Mouse (Mus musculus): ENCODE measurements around the gene Zfp219. TPM values are rescaled to one million over a fixed set of nuclear protein-coding genes. Genes with fewer than 3 reads are reported as not detected.

The Zfp219 gene
- polyA plus RNA-seq, 1 experiment, result 17.6 TPM

GRCm38 (mm10) chr14:52005141-52005540, 15.4 kb downstream of the Zfp219 start:
- H3ac ChIP-seq (ENCODE audit: control insufficient read depth, insufficient read length, low read depth), result no peak overlapping the region
- H3K79me2 ChIP-seq (ENCODE audit: control insufficient read depth, insufficient read depth), result no peaks in the 10 kb centered on the region
- no peaks in the 10 kb centered on the region for H3K27me3 ChIP-seq (ENCODE audit: control insufficient read depth, insufficient read depth, insufficient read length)
- peaks cover 60% of the 10 kb centered on the region for H3K36me3 ChIP-seq (ENCODE audit: control insufficient read depth, insufficient read depth)
- TF ChIP-seq CTCF (IDR thresholded peaks at IDR 0.05; ENCODE audit: control insufficient read depth, insufficient read depth, insufficient read length) (no peak), MAX (IDR thresholded peaks at IDR 0.05) (no peak), FOSL1 (IDR thresholded peaks at IDR 0.05; ENCODE audit: insufficient read depth, low read length, poor library complexity, severe bottlenecking) (no peak), MYOD1 (IDR thresholded peaks at IDR 0.05; ENCODE audit: control insufficient read depth, insufficient read length, low read depth) (no peak), MYOG (IDR thresholded peaks at IDR 0.05; ENCODE audit: control insufficient read depth, extremely low read depth, insufficient read length) (no peak)
- H3K79me3 ChIP-seq (ENCODE audit: low read depth), result no peaks in the 10 kb centered on the region
- H3K4me3 ChIP-seq (ENCODE audit: insufficient read depth, poor library complexity, severe bottlenecking), result no peak overlapping the region

GRCm38 (mm10) chr14:52003981-52004495, 16.5 kb downstream of the Zfp219 start:
- Histone ChIP-seq H3ac (ENCODE audit: control insufficient read depth, insufficient read length, low read depth) (no peak overlapping the region), H3K79me3 (ENCODE audit: low read depth) (no peaks in the 10 kb centered on the region), H3K36me3 (ENCODE audit: control insufficient read depth, insufficient read depth) (peaks cover 68% of the 10 kb centered on the region), H3K79me2 (ENCODE audit: control insufficient read depth, insufficient read depth) (no peaks in the 10 kb centered on the region), H3K4me3 (ENCODE audit: insufficient read depth, poor library complexity, severe bottlenecking) (no peak overlapping the region), H3K27me3 (ENCODE audit: control insufficient read depth, insufficient read depth, insufficient read length) (no peaks in the 10 kb centered on the region)
- TF ChIP-seq CEBPB (IDR thresholded peaks at IDR 0.05; ENCODE audit: low read depth) (no peak), MYOD1 (IDR thresholded peaks at IDR 0.05; ENCODE audit: control insufficient read depth, insufficient read length, low read depth) (no peak), MAX (IDR thresholded peaks at IDR 0.05) (no peak), MYOG (IDR thresholded peaks at IDR 0.05; ENCODE audit: control insufficient read depth, extremely low read depth, insufficient read length) (no peak), FOSL1 (IDR thresholded peaks at IDR 0.05; ENCODE audit: insufficient read depth, low read length, poor library complexity, severe bottlenecking) (no peak)

- Histone ChIP-seq H3K79me2 (ENCODE audit: control insufficient read depth, insufficient read depth) (no peaks in the 10 kb centered on the region), H3K4me3 (ENCODE audit: insufficient read depth, poor library complexity, severe bottlenecking) (no peak overlapping the region), H3ac (ENCODE audit: control insufficient read depth, insufficient read length, low read depth) (no peak overlapping the region), H3K36me3 (ENCODE audit: control insufficient read depth, insufficient read depth) (peaks cover 72% of the 10 kb centered on the region), H3K79me3 (ENCODE audit: low read depth) (no peaks in the 10 kb centered on the region), H3K27me3 (ENCODE audit: control insufficient read depth, insufficient read depth, insufficient read length) (no peaks in the 10 kb centered on the region)
- TF ChIP-seq CEBPB (IDR thresholded peaks at IDR 0.05; ENCODE audit: low read depth) (no peak), CTCF (IDR thresholded peaks at IDR 0.05; ENCODE audit: control insufficient read depth, insufficient read depth, insufficient read length) (no peak), MAX (IDR thresholded peaks at IDR 0.05) (no peak), MYOD1 (IDR thresholded peaks at IDR 0.05; ENCODE audit: control insufficient read depth, insufficient read length, low read depth) (no peak), MYOG (IDR thresholded peaks at IDR 0.05; ENCODE audit: control insufficient read depth, extremely low read depth, insufficient read length) (no peak), FOSL1 (IDR thresholded peaks at IDR 0.05; ENCODE audit: insufficient read depth, low read length, poor library complexity, severe bottlenecking) (no peak), USF1 (IDR thresholded peaks at IDR 0.05; ENCODE audit: low read depth) (no peak)
Measured at GRCm38 (mm10) chr14:51997483-51997882, 23.1 kb downstream of the Zfp219 start.

GRCm38 (mm10) chr14:51996866-51997265, 23.7 kb downstream of the Zfp219 start:
- Histone ChIP-seq H3K36me3 (ENCODE audit: control insufficient read depth, insufficient read depth) (peaks cover 70% of the 10 kb centered on the region), H3K4me3 (ENCODE audit: insufficient read depth, poor library complexity, severe bottlenecking) (no peak overlapping the region), H3K27me3 (ENCODE audit: control insufficient read depth, insufficient read depth, insufficient read length) (no peaks in the 10 kb centered on the region), H3K79me2 (ENCODE audit: control insufficient read depth, insufficient read depth) (no peaks in the 10 kb centered on the region), H3ac (ENCODE audit: control insufficient read depth, insufficient read length, low read depth) (no peak overlapping the region), H3K79me3 (ENCODE audit: low read depth) (no peaks in the 10 kb centered on the region)
- TF ChIP-seq CEBPB (IDR thresholded peaks at IDR 0.05; ENCODE audit: low read depth), result no peak
- TF ChIP-seq CTCF (IDR thresholded peaks at IDR 0.05; ENCODE audit: control insufficient read depth, insufficient read depth, insufficient read length), result no peak
- TF ChIP-seq MYOG (IDR thresholded peaks at IDR 0.05; ENCODE audit: control insufficient read depth, extremely low read depth, insufficient read length), result no peak
- no peak for TF ChIP-seq FOSL1 (IDR thresholded peaks at IDR 0.05; ENCODE audit: insufficient read depth, low read length, poor library complexity, severe bottlenecking)
- TF ChIP-seq MAX (IDR thresholded peaks at IDR 0.05), result no peak

- H3K4me3 ChIP-seq (ENCODE audit: insufficient read depth, poor library complexity, severe bottlenecking), result no peak overlapping the region
- H3K79me3 ChIP-seq (ENCODE audit: low read depth), result no peaks in the 10 kb centered on the region
- no peak overlapping the region for H3ac ChIP-seq (ENCODE audit: control insufficient read depth, insufficient read length, low read depth)
- H3K79me2 ChIP-seq (ENCODE audit: control insufficient read depth, insufficient read depth), result no peaks in the 10 kb centered on the region
- no peaks in the 10 kb centered on the region for H3K27me3 ChIP-seq (ENCODE audit: control insufficient read depth, insufficient read depth, insufficient read length)
- TF ChIP-seq MYOD1 (IDR thresholded peaks at IDR 0.05; ENCODE audit: control insufficient read depth, insufficient read length, low read depth) (no peak), USF1 (IDR thresholded peaks at IDR 0.05; ENCODE audit: low read depth) (no peak), CEBPB (IDR thresholded peaks at IDR 0.05; ENCODE audit: low read depth) (no peak), MYOG (IDR thresholded peaks at IDR 0.05; ENCODE audit: control insufficient read depth, extremely low read depth, insufficient read length) (no peak), MAX (IDR thresholded peaks at IDR 0.05) (no peak)
- H3K36me3 ChIP-seq (ENCODE audit: control insufficient read depth, insufficient read depth), result peaks cover 72% of the 10 kb centered on the region
Measured at GRCm38 (mm10) chr14:51996231-51996841, 24.2 kb downstream of the Zfp219 start.
